Comparison of ENCODE assay signal across 25 mouse cellular contexts in genomic region chr1:60852770-60853147, GRCm38 (mm10). TPM values are rescaled to one million over a fixed set of nuclear protein-coding genes. Genes with fewer than 3 reads are reported as not detected.
DNase-seq lines count a peak whose midpoint lies in the region; ATAC-seq lines count a peak whose summit lies in the region.
"Had no signal": no experiment of that assay in that cellular context is flagged by ENCODE, and none has a peak within 500 bp of the region (broad histone marks: within the 10 kb centered on the region; RNA-seq: fewer than 3 reads in every experiment).

No protein-coding gene starts in this region.

- H3K36me3 ChIP-seq in midbrain, embryonic 10.5 days: no peaks in the 10 kb centered on the region
- no peaks in the 10 kb centered on the region for H3K36me3 ChIP-seq in midbrain, embryonic 15.5 days (replicated peaks)
- H3K36me3 ChIP-seq: hindbrain, embryonic 12.5 days; limb, embryonic 15.5 days; neural tube, embryonic 13.5 days had no signal

- H3K4me2 ChIP-seq in midbrain, embryonic 15.5 days: no peak overlapping the region
- H3K4me2 ChIP-seq: heart, embryonic 11.5 days; hindbrain, embryonic 12.5 days; limb, embryonic 15.5 days; neural tube, embryonic 13.5 days had no signal

- peak; percentile 37 for DNase-seq in CD4-positive, CD25-positive, alpha-beta regulatory T cell, adult 2 months (ENCODE audit: low read depth, low spot score)
- DNase-seq in midbrain, embryonic 10.5 days (ENCODE audit: low spot score): no peak
- no peak for DNase-seq in kidney, adult 11 months
- DNase-seq in heart, postnatal 14 days: no peak
- DNase-seq in layer of hippocampus, adult 8-10 months (ENCODE audit: low spot score in 2 of 2): no peak
- DNase-seq: cerebellum, adult 11-12 months; cerebellum, postnatal 25 days; gastrocnemius, postnatal 25 days; kidney, adult 18-20 months; kidney, postnatal 25 days; lung, postnatal 14 days; right cerebral cortex, postnatal 25 days had no signal

- H3K27me3 ChIP-seq in midbrain, embryonic 10.5 days (ENCODE audit: low read depth, poor library complexity, severe bottlenecking): peaks cover 5% of the 10 kb centered on the region; the same call in 1 of the 2 replicates
- no peaks in the 10 kb centered on the region for H3K27me3 ChIP-seq in midbrain, embryonic 15.5 days (replicated peaks)
- H3K27me3 ChIP-seq: hindbrain, embryonic 12.5 days; limb, embryonic 15.5 days; neural tube, embryonic 13.5 days had no signal

- peak overlapping the region; percentile 75; the same call in 1 of the 2 replicates for H3K27ac ChIP-seq in midbrain, embryonic 10.5 days (replicated peaks)
- no peak overlapping the region for H3K27ac ChIP-seq in midbrain, embryonic 15.5 days
- H3K27ac ChIP-seq: hindbrain, embryonic 12.5 days; limb, embryonic 15.5 days; neural tube, embryonic 13.5 days had no signal

- H3K4me3 ChIP-seq in midbrain, embryonic 10.5 days: no peak overlapping the region
- no peak overlapping the region for H3K4me3 ChIP-seq in midbrain, embryonic 15.5 days
- H3K4me3 ChIP-seq: hindbrain, embryonic 12.5 days; limb, embryonic 15.5 days; neural tube, embryonic 13.5 days had no signal

- 75% methylated on average over 6 of the region's 6 CpGs for WGBS in midbrain, embryonic 10.5 days
- WGBS in midbrain, embryonic 15.5 days: 80% methylated on average over 6 of the region's 6 CpGs

- H3K9ac ChIP-seq in midbrain, embryonic 15.5 days: no peak overlapping the region
- H3K9ac ChIP-seq: hindbrain, embryonic 12.5 days; limb, embryonic 15.5 days; neural tube, embryonic 13.5 days had no signal

- intact Hi-C loops in heart, postnatal 14 days (cut with DNase I): loop anchor here (5.0 kb wide), 1 partner anchor 115 kb away; no protein-coding TSS in a partner anchor

- no peaks in the 10 kb centered on the region for H3K9me3 ChIP-seq in midbrain, embryonic 10.5 days (replicated peaks)
- no peaks in the 10 kb centered on the region for H3K9me3 ChIP-seq in midbrain, embryonic 15.5 days
- H3K9me3 ChIP-seq: hindbrain, embryonic 12.5 days; limb, embryonic 15.5 days; neural tube, embryonic 13.5 days had no signal

- ATAC-seq in CD4-positive, CD25-positive, alpha-beta regulatory T cell, adult 4 months: no peak
- ATAC-seq in midbrain, embryonic 15.5 days (replicated peaks): no peak
- peak; percentile 37; the same call in 1 of the 2 replicates for ATAC-seq in megakaryocyte progenitor cell, adult 5-6 weeks (replicated peaks; ENCODE audit: poor library complexity)

- H3K4me1 ChIP-seq in midbrain, embryonic 10.5 days: peaks cover 38% of the 10 kb centered on the region
- H3K4me1 ChIP-seq in midbrain, embryonic 15.5 days: peaks cover 18% of the 10 kb centered on the region
- H3K4me1 ChIP-seq: limb, embryonic 15.5 days had no signal

RNA-seq across cellular contexts. Expression of gene Ctla4, which starts 34.0 kb away (rescaled TPM):
- polyA plus RNA-seq in CD4-positive, CD25-positive, alpha-beta regulatory T cell, adult 4 months (2017; shearing (Covaris generic)): 100 to 1,000 TPM; 274 to 291 TPM
- not detected in 2 replicates for polyA plus RNA-seq in midbrain, embryonic 10.5 days (2016; fragmentation: Nextera tagmentation; extraction: Ambion mirVana)
- not detected in 2 replicates for polyA plus RNA-seq in midbrain, embryonic 15.5 days (2015; fragmentation: Nextera tagmentation; extraction: Ambion mirVana)
- total RNA-seq in megakaryocyte progenitor cell, adult 5-6 weeks (2015): 0.07 TPM in 1 of 2 replicates, not detected in the other
- total RNA-seq in megakaryocyte progenitor cell, adult 5-6 weeks (2017): not detected in 2 replicates
- under 1 TPM; 0.22 to 0.54 TPM for total RNA-seq in heart, postnatal 14 days (2021)
- not detected for total RNA-seq in layer of hippocampus, adult 8-10 months (2022)
- total RNA-seq: adrenal gland, adult 18-20 months; gastrocnemius, postnatal 25 days; layer of hippocampus, postnatal 14 days; left cerebral cortex, postnatal 25 days; MEL had no signal
- polyA plus RNA-seq: forebrain, embryonic 11.5 days; hindbrain, embryonic 12.5 days; liver, embryonic 16.5 days; neural tube, embryonic 13.5 days had no signal
